Mouse (Mus musculus) lung, adult 2 months (tissue): ENCODE measurements around the gene Spatc1l. TPM values are rescaled to one million over a fixed set of nuclear protein-coding genes. Genes with fewer than 3 reads are reported as not detected.

Source experiments
- DNase-seq: peaks from one replicate; pipeline ENCODE4 v3.0.0; 2022
- H3K4me1 ChIP-seq: fragments of 200-500 bp; 2 replicates; pipeline ENCODE4 v1.6.1; 2011; ENCODE audit warnings: low read length; ENCODE audit not compliant: control insufficient read depth, insufficient read depth
- H3K4me3 ChIP-seq: fragments of 200-500 bp; replicated peaks from 2 replicates; pipeline ENCODE3; 2011; ENCODE audit warnings: low read depth, mild to moderate bottlenecking, control low read depth, low read length; ENCODE audit errors: extremely low read depth
- CTCF ChIP-seq: fragments of 200-500 bp; IDR thresholded peaks from 2 replicates; pipeline ENCODE4 v1.5.1; 2011; ENCODE audit warnings: mild to moderate bottlenecking, low read length, control low read depth; ENCODE audit not compliant: insufficient read depth
- POLR2A ChIP-seq: fragments of 200-500 bp; IDR thresholded peaks from 2 replicates; pipeline ENCODE4 v1.6.1; 2011; ENCODE audit warnings: low read depth, mild to moderate bottlenecking, control low read depth, low read length, borderline replicate concordance; ENCODE audit errors: extremely low read depth
- WGBS: fragments of 180-500 bp; shearing (Covaris S2); methylation state at CpG from one replicate; pipeline ENCODE4 v1.1.7; 2018; 5-methylcytosine and 5-hydroxymethylcytosine counted together
- polyA plus RNA-seq: library from polyadenylated mRNA; depleted of rRNA; stranded (reverse); fragments of >200 nt; gene quantifications from 2 replicates; pipeline ENCODE4 v1.2.3, GENCODE M21; 2012; rRNA removed

The Spatc1l gene
- 0.22 and 0.28 TPM in 2 replicates for polyA plus RNA-seq

DNA sequence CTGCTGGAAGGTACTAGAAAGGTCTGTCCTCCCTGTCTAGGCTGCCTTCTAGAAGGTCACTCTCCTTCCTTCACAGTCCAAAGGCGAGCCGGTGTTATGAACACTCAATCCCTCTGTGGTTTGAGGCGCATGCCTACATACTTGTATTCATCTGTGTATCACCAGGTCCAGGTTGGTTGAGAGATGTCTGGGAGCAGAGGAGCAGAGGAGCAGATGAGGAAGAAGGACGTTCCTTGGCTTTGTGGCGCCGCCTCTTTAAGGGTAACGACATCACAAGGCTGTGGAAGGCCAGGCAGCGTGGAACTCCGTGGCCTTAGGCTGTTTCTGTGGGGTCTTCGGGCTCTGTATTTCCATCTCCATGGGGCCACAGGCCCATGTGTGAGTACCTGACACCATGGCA lies at the start of gene Spatc1l:
Gene Spatc1l (plus strand): TSS at position 301 of the 400 bp plus-strand sequence.
- Histone ChIP-seq H3K4me3 (no peak within 1 kb of the TSS), H3K4me1 (no peaks in the 10 kb centered on the region)
- no peak for TF ChIP-seq CTCF
- no peak for TF ChIP-seq POLR2A
- WGBS: 87% methylated on average over 10 of the region's 10 CpGs
- DNase-seq: no peak

DNA sequence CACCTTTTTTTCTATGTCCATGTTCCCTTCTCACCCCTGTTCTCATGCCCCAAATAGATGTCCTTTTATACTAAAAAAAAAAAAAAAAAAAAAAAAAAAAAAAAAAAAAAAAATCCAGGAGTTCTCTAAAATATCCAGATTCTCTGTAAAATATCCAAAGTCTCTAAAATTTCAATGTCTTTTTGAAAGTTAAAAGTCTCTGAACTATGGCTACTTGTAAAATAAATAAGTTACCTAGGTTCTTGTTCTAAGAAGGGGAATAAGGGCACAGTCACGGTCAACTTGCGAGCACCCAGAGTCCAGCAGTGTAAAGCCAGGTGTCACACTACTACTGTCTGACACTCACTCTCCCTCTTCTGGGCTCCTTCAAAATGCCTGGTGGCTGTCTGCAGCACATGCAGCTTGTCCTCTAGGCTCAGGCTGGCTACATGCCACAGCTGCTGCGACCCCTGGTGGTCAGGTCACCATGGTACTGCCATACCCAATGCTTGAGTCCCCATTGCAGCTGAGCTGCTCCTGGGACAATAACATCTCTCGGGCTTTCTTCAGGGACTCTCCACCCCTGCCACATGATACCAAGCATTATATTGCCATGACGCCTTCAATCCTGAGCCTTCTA lies 49.0 kb upstream of the Spatc1l start:
- TF ChIP-seq CTCF: peak; percentile 83
- TF ChIP-seq POLR2A: no peak
- peak; percentile 69 for DNase-seq
- Histone ChIP-seq H3K4me3 (no peak overlapping the region), H3K4me1 (no peaks in the 10 kb centered on the region)
- 53% methylated on average over 5 of the region's 5 CpGs for WGBS

DNA sequence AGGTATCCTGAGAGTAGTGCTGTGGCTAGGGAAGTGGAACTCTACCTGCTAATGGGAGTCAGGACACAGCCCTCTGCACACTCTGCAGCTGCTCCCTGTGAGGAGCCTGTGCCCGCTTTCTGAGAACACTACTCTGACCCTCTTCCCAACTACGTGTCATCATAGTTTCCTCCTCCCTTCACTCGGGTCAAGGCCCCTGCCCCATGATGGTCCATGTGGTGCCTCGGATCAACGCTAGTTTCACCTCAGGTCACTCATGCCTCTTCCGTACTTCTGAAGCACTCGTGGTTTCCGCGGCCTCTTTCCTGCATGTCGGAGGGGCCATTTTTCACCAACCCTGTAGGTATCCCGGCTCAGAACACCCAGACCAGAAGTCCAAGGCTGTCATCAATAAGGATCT lies 31.1 kb upstream of the Spatc1l start:
- WGBS: 1% methylated on average over 11 of the region's 11 CpGs
- Histone ChIP-seq H3K4me1 (0 out of 2 replicates have a peak, but pooled peaks cover 2% of the 10 kb centered on the region), H3K4me3 (peak overlapping the region; percentile 74)
- TF ChIP-seq POLR2A: no peak
- no peak for TF ChIP-seq CTCF
- no peak for DNase-seq

DNA sequence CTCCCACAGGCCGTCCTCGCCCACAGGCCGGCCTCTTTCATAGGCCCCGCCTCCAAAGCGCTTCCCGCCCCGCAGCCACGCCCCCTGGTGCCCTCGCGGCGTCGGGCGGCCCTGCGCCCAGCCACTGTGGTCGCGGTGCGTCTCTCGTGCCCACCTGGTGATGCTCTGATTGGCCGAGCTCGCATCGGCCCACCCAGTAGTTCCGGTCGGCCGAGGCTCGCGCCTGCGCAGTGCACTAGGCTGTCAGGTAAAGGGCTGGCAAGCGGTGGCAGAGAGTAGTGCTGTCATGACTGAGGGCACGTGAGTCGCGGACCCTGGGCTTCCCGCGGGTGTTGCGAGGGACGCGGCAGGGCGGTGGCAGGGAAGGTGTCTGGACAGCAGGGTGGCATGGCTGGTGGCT lies 30.7 kb upstream of the Spatc1l start, which contains the start of gene Lss:
Gene Lss (plus strand): TSS at position 214 of the 400 bp plus-strand sequence.
- TF ChIP-seq POLR2A: peak; percentile 81; the same call in 1 of the 2 replicates
- TF ChIP-seq CTCF: no peak
- H3K4me1 ChIP-seq: 0 out of 2 replicates have a peak, but pooled peaks cover 2% of the 10 kb centered on the region
- DNase-seq: peak; percentile 93
- WGBS: under 1% methylated on average over 37 of the region's 37 CpGs
- peak within 1 kb of the TSS; percentile 87 for H3K4me3 ChIP-seq

DNA sequence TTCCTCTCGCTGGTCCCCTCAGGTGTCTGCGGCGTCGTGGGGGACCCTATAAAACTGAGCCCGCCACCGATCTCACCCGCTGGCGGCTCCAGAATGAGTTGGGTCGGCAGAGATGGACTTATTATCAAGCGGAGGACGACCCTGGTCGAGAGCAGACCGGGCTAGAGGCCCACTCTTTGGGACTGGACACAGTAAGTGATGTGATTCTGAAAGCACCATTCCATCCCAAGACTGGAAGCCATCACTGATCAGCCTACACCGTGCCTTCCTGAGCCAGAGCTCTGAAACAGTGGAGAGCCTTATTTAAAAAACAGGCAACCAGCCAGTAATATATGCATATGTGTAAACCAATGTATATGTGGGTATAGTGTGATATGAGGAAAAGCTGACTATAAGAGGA lies 30.2 kb upstream of the Spatc1l start:
- H3K4me1 ChIP-seq: 0 out of 2 replicates have a peak, but pooled peaks cover 2% of the 10 kb centered on the region
- peak overlapping the region; percentile 87 for H3K4me3 ChIP-seq
- no peak for DNase-seq
- TF ChIP-seq CTCF: no peak
- no peak for TF ChIP-seq POLR2A
- 3% methylated on average over 14 of the region's 14 CpGs for WGBS

GRCm38 (mm10) chr10:76535526-76535925 lies 26.5 kb upstream of the Spatc1l start:
- H3K4me1 ChIP-seq: 0 out of 2 replicates have a peak, but pooled peaks cover 2% of the 10 kb centered on the region
- WGBS: 91% methylated on average over 7 of the region's 7 CpGs
- TF ChIP-seq CTCF (no peak), POLR2A (no peak)
- H3K4me3 ChIP-seq: no peak overlapping the region
- no peak for DNase-seq

DNA sequence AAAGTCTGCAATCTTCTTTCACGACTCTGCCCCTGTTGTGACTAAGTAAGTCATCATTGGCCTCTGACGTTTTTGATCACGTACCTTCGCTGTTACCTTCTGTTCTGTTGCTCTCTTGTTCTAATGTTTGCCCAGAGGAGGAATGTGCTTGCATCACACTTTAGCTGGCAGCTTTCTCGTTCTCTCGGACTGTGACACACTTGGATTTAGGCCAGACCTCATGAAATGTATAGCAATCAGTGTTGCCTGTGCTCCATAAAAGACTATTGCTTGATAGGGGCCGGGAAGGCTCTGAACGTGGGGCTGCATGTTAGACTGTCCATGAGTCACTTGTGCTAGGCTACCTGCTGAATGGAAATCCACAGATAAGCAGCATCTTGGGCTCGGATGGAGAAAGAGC lies 24.5 kb upstream of the Spatc1l start:
- no peak for DNase-seq
- H3K4me1 ChIP-seq: no peaks in the 10 kb centered on the region
- TF ChIP-seq POLR2A: no peak
- TF ChIP-seq CTCF: no peak
- WGBS: 53% methylated on average over 9 of the region's 9 CpGs
- H3K4me3 ChIP-seq: no peak overlapping the region

DNA sequence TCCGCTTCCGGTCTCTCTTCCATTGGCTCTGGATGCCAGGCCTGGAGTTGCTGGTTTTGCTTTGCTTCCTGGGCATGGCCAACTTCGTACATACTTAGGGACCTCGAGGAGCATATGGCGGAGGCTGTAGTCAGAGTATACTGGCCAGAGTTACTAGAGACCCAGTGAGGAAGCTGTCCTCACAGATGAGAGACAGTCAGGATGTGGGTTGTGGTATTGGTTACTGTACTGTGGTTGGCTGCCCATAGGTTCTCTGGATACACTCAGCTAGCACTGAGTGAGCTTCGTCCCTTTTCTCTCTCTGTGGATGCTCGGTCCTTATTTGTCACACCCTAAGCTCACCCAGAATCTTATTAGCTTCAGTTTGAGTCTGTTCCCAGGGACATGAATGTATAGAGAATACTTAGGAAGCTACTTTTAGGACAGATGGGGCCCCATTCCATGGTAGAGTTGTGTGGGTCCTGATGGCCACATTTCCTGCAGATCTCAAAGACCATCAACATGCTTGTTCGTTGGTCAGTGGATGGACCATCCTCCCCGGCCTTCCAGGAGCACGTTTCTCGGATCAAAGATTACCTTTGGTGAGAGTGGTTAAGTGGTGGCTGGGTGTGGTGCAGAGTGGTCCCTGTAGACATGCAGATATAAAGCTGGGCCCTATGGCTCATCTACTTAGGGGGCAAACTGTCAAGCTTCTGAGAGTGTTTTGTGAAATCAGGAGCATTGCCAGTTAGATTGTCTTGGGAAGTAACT lies 20.6 kb upstream of the Spatc1l start:
- 87% methylated on average over 11 of the region's 11 CpGs for WGBS
- no peaks in the 10 kb centered on the region for H3K4me1 ChIP-seq
- no peak overlapping the region for H3K4me3 ChIP-seq
- TF ChIP-seq CTCF: no peak
- TF ChIP-seq POLR2A: no peak
- DNase-seq: no peak

DNA sequence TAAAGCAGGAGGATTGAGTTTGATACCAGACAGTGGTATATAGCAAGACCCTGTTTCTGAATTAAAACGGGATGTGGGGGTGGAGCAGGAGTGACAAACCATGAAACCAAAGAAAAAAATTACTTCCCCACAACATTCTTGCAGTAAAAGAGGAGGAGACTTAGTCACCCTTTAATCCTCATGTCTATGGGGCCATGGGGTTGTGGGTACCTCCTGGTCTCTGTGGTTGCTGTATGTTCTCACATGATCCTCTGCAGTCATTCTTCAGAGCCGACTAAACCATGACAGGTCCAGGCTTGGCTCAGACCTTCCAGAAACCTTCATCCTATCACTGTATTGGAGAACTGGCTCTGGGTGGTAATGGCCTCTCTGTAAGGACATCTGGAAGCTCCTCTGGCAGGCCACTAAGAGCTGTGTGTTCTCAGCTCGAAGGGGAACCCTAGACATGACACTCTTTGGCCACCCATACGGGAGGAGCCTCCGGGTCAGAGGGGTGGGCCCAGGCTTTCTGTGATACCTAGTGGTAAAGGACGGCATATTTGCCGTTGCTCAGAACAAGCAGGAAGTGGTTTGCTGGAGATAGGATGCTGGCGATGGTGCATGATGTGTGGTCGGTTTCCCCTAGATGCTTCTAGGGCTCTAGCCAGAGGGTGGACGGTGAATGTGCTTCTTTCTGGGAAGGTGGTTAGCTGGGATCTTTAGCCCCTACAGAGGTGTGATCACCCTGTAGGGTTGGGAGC lies 19.3 kb upstream of the Spatc1l start:
- Histone ChIP-seq H3K4me3 (no peak overlapping the region), H3K4me1 (no peaks in the 10 kb centered on the region)
- TF ChIP-seq CTCF: no peak
- no peak for TF ChIP-seq POLR2A
- DNase-seq: no peak
- 73% methylated on average over 10 of the region's 10 CpGs for WGBS
